Mouse (Mus musculus) ES-E14 (cell line): ENCODE measurements at regions not wholly inside any gene's neighbourhood (a gene's known extent, or its start where the extent isn't known, plus 50 kb on each side); places are given as distances from the start of the nearest gene placed in this dataset.

ENCODE experiments used
- DNase-seq: peaks from one replicate; pipeline ENCODE4 v3.0.0-alpha.2; 2013; ENCODE audit warnings: low read depth, low spot score
- H3K27ac ChIP-seq: 2 replicates; pipeline ENCODE4 v1.5.1; 2012; ENCODE audit warnings: low read depth, mild to moderate bottlenecking, low read length, moderate library complexity, mixed read lengths; ENCODE audit not compliant: poor library complexity, insufficient read depth, severe bottlenecking
- H3K36me3 ChIP-seq: 2 replicates; pipeline ENCODE4 v1.6.1; 2012; ENCODE audit warnings: mild to moderate bottlenecking, low read length, moderate library complexity, mixed read lengths; ENCODE audit not compliant: control insufficient read depth, poor library complexity, insufficient read depth, severe bottlenecking
- H3K4me1 ChIP-seq, 2 experiments: fragments of 150-350 bp in 1 of 2; sonication (generic) in 1 of 2; 2 replicates each; pipeline ENCODE4 v1.6.1; 2012; ENCODE audit warnings: low read length in 2 of 2, mild to moderate bottlenecking in 1 of 2, mixed read lengths in 1 of 2; ENCODE audit not compliant: control insufficient read depth in 2 of 2, insufficient read depth in 2 of 2, poor library complexity in 1 of 2
- H3K4me3 ChIP-seq, 2 experiments: fragments of 150-350 bp in 1 of 2; sonication (generic) in 1 of 2; 2 replicates each; pipeline ENCODE4 v1.5.1; 2012; ENCODE audit warnings: low read length in 2 of 2, low read depth in 1 of 2, mild to moderate bottlenecking in 1 of 2, mixed read lengths in 1 of 2; ENCODE audit not compliant: insufficient read depth in 1 of 2, poor library complexity in 1 of 2, severe bottlenecking in 1 of 2
- H3K9ac ChIP-seq: 2 replicates; pipeline ENCODE4 v1.6.1; 2012; ENCODE audit warnings: low read depth, mild to moderate bottlenecking, low read length, mixed read lengths; ENCODE audit not compliant: poor library complexity, insufficient read depth, severe bottlenecking
- H3K9me3 ChIP-seq: fragments of 150-350 bp; sonication (generic); 2 replicates; pipeline ENCODE4 v1.6.1; 2012; ENCODE audit warnings: low read depth, mild to moderate bottlenecking, low read length; ENCODE audit not compliant: control insufficient read depth, insufficient read depth
- CHD2 ChIP-seq: IDR thresholded peaks from 2 replicates; pipeline ENCODE4 v1.6.1; 2014; ENCODE audit warnings: mild to moderate bottlenecking, low read depth, low read length, inconsistent platforms
- HCFC1 ChIP-seq: IDR thresholded peaks from 2 replicates; pipeline ENCODE4 v1.6.1; 2012; ENCODE audit warnings: low read length, inconsistent platforms, borderline replicate concordance; ENCODE audit not compliant: insufficient read depth
- MAFK ChIP-seq: IDR thresholded peaks from 2 replicates; pipeline ENCODE4 v1.6.1; 2014; ENCODE audit warnings: mild to moderate bottlenecking, low read depth, low read length, inconsistent platforms; ENCODE audit not compliant: insufficient read depth
- ZC3H11A ChIP-seq: IDR thresholded peaks from 2 replicates; pipeline ENCODE4 v1.6.1; 2012; ENCODE audit warnings: low read depth, mild to moderate bottlenecking, inconsistent platforms, low read length, borderline replicate concordance
- ZNF384 ChIP-seq: IDR thresholded peaks from 2 replicates; pipeline ENCODE4 v1.6.1; 2012; ENCODE audit warnings: low read depth, low read length, inconsistent platforms
- in situ Hi-C, 2 experiments: fragments of 600-800 bp; cut with MboI; formaldehyde crosslinking; loops; one replicate each; pipeline ENCODE4 v1.15.1; 2025; ENCODE audit warnings: low sequenced_read_pairs in 2 of 2, inconsistent platforms in 1 of 2; ENCODE audit not compliant: unreplicated experiment in 2 of 2

DNA sequence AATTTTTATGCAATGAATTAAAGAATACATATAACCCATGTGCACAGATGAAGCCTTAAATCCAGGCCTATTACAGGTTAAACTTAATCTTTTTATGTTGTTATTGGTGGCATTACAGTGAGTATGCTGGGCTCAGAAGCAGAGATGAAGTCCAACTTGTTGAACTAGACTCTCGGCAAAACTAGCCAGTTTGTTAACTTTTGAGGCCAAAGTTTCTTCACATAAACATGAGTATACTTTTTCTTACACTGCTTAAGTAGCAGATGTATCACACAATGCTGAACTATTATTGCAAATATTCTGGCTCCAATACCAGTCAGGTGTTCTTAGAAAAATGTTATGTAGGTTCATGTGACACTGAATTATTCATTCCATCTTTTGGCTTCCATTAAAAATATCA is 592.4 kb upstream of the Cited2 start:
- in situ Hi-C loops = no loop called here
- Histone ChIP-seq H3K9me3 (no peaks in the 10 kb centered on the region), H3K4me3 (no peak overlapping the region), H3K4me1 (no peaks in the 10 kb centered on the region), H3K9ac (no peak overlapping the region), H3K27ac (no peak overlapping the region), H3K36me3 (no peaks in the 10 kb centered on the region)
- TF ChIP-seq ZNF384 (no peak), CHD2 (no peak), MAFK (no peak), ZC3H11A (no peak), HCFC1 (no peak)
- no peak for DNase-seq

DNA sequence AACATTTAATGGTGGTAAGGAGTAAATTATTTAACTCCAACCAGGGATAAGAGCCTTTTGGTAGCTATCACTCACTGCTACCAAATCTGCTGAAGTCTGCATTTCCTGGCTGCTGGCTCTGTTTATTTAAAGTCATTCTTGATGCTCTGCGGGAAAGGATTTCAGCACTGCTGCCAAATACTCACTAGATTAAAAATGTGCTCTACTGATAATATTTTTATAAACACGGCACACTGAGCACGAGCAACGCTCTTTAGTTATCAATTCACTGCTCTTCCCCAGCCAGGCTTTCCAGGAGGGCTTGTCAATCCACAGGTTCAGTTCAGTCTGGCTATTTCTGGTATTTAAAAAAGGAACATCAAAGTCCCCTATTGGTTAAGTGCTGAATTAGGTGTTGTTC is 591.3 kb upstream of the Cited2 start:
- H3K4me3 ChIP-seq = no peak overlapping the region
- no peak for TF ChIP-seq MAFK
- TF ChIP-seq HCFC1 = no peak
- no peak for TF ChIP-seq ZC3H11A
- no peak for TF ChIP-seq ZNF384
- TF ChIP-seq CHD2 = no peak
- H3K36me3 ChIP-seq = no peaks in the 10 kb centered on the region
- DNase-seq = no peak
- H3K9me3 ChIP-seq = no peaks in the 10 kb centered on the region
- in situ Hi-C loops = no loop called here
- no peak overlapping the region for H3K27ac ChIP-seq
- H3K4me1 ChIP-seq = no peaks in the 10 kb centered on the region
- no peak overlapping the region for H3K9ac ChIP-seq

DNA sequence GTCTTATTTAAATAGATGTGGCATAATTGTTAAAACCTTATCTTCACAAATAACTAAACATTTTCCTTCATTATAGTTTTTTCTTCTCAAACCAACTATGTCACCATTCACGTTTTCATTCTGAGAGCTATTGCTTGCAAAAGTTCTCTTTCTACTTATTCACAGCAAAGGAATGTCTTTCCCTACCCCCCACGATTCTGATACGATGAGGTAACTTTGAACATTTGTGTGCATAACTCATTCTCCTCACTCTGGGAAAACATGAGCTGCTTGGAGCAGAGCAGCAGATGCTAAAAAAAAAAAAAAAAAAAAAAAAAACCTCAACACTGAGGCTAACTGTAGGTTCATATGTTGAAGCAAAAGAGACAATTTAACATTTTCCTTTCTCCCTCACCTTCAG is 547.6 kb upstream of the Cited2 start:
- Histone ChIP-seq H3K27ac (no peak overlapping the region), H3K4me1 (peaks cover 0 to 3% of the 10 kb centered on the region in 2 experiments; a peak in 2 of 4 replicates), H3K9ac (no peak overlapping the region), H3K36me3 (no peaks in the 10 kb centered on the region), H3K9me3 (no peaks in the 10 kb centered on the region), H3K4me3 (no peak overlapping the region)
- in situ Hi-C loops = no loop called here
- DNase-seq = no peak
- TF ChIP-seq CHD2 = no peak
- no peak for TF ChIP-seq ZC3H11A
- TF ChIP-seq ZNF384 = no peak
- no peak for TF ChIP-seq HCFC1
- no peak for TF ChIP-seq MAFK

DNA sequence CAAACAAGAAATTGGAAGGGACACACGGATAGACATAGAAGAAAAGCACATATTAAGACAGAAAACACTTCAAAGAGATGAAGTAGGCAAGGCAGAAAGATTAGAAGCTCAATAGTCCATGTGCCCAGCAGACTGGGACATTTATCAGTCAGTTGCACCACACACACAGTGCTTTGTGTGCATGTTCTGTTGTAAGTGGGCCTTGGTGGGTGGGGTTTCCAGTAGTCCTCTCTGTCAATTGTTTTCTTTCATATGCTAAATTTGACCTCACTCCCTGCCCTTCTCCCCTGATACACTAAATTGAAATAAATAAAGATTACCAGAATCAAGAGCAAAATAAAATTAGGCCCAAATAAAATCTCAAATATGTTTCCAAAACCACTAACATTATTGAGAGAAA is 546.0 kb upstream of the Cited2 start:
- Histone ChIP-seq H3K27ac (no peak overlapping the region; the same call in 1 of the 2 replicates), H3K9me3 (no peaks in the 10 kb centered on the region), H3K4me3 (no peak overlapping the region), H3K4me1 (peaks cover 0 to 3% of the 10 kb centered on the region in 2 experiments; a peak in 2 of 4 replicates), H3K9ac (no peak overlapping the region), H3K36me3 (no peaks in the 10 kb centered on the region)
- peak; percentile 27 for DNase-seq
- in situ Hi-C loops = no loop called here
- TF ChIP-seq ZC3H11A (0 out of 2 replicates have a peak, but pooled peaks have one; percentile 2), HCFC1 (no peak)
